Mouse (Mus musculus) left cerebral cortex, postnatal 10 days (tissue): Measurements from ENCODE around the gene Col23a1. TPM values are rescaled to one million over a fixed set of nuclear protein-coding genes. Genes with fewer than 3 reads are reported as not detected.
A peak's percentile ranks its signal among the peaks of the same experiment; 100 is the strongest.
"Not testable (repeated sequence)": the region's sequence is repeated elsewhere in the genome, so short reads cannot be mapped to it uniquely, and the experiment has no call there.

ENCODE experiments used
- DNase-seq, 2 experiments: peaks; one replicate each; pipeline ENCODE4 v3.0.0; 2021 to 2022; ENCODE audit warnings: low spot score in 2 of 2, mixed read lengths in 1 of 2; ENCODE audit errors: extremely low spot score in 1 of 2
- intact Hi-C: fragments of 180-260 bp; cut with DNase I; formaldehyde crosslinking; loops from one replicate; pipeline ENCODE4 v1.15.1; 2025
- total RNA-seq, 2 experiments: library from RNA; stranded (reverse); gene quantifications; 2 replicates each; pipeline ENCODE4 v1.2.3; 2021

Gene Col23a1
- total RNA-seq, 2 experiments from 2014 or later, result 12.1 to 12.4 TPM

DNA sequence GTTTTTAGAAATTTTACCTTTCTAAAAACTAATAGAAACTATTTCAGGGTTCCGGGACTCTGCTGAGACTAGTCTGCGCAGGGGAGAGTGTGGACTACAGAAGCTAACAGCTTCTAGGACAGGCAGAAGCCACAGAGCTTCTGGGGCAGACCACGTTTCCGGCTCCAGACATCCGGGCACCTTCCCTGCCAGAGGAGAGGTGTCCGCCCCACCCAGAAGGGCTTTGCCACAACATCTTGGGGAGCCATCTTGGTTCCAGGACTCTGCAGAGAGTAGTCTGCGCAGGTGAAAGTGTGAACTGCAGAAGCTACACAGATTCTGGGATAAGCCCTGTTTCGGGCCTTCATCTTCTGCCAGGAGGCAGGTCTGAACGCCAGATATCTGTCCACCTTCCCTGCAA is 69.3 kb downstream of the Col23a1 start:
- DNase-seq, result peak in 1 of 2 experiments; percentile 6
- intact Hi-C loops, result not testable (repeated sequence)

DNA sequence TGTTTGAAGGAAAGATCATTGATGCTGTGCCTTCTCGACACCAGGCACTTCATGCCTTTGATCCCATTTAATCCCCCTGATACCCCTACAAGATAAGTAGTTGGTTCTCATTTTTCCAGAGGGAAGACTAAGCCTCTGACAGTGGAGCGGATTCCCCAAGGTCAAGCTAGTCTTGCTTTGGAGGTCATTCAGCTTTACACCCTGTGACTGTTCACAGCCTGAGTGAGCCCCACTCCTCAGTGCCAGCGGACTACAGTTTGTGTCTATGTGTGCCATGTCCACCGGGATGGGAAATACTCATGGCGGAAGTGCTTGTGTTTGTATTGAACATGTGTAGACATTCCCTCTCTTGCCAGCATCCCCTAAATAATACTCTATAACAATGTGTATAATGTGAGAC is 74.6 kb downstream of the Col23a1 start:
- intact Hi-C loops, result no loop called here
- DNase-seq, result peak in 1 of 2 experiments; percentile 7

DNA sequence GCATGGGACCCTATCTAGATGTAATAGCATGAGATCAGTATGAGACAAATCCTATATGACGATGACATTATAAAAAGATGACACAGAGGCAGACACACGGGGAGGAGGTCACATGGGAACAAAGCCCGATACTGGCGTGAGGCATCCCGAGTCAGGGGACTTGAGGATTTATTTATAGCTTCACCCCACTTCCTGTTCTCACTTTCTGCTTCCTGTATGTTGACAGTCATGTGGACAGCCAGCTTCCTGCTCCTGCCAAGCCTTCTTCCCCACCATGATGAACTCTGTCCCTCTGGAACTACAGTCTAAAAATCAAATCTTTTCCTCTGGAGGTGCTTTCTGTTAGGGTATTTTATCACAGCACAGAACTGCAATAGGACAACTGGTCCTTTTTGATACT is 77.6 kb downstream of the Col23a1 start:
- intact Hi-C loops, result no loop called here
- no peak for DNase-seq

DNA sequence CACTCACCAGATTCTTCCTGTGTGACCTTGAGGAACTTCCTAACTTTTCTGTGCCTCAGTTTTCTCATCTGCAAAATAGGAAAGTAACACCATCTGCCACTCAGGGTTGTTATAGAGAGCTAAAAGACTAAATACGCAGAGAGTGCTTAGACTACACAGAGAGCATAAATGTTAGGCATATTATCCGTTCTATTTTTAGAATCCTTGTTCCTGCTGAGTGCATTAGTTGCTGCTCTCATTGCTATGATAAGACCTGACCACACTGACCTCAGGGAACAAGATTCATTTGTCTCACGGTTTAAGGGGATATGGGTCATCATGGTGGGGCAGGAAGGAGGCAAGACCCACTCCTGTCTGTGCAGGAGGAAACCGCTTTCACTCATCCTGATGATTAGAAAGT is 80.6 kb downstream of the Col23a1 start:
- intact Hi-C loops, result no loop called here
- DNase-seq, result no peak

DNA sequence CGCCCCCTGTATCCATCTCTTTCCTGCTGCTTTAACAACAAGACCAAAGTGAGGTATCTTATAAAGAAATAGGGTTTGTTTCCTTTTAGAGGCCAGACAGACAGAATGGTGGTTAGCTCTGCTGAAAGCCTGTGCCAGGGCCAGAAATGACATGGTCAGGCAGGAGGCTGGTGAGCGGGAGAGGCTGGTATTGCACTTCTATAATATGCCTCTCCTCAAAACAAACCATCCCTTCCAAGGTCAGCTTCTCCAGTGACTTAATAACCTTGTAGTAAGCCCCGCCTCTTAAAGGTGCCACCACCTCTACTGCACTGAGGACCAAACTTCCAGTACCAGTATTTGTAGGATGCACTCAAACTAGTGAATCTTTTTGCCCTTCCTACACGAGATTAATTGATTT is 81.6 kb downstream of the Col23a1 start:
- intact Hi-C loops, result no loop called here
- no peak for DNase-seq

DNA sequence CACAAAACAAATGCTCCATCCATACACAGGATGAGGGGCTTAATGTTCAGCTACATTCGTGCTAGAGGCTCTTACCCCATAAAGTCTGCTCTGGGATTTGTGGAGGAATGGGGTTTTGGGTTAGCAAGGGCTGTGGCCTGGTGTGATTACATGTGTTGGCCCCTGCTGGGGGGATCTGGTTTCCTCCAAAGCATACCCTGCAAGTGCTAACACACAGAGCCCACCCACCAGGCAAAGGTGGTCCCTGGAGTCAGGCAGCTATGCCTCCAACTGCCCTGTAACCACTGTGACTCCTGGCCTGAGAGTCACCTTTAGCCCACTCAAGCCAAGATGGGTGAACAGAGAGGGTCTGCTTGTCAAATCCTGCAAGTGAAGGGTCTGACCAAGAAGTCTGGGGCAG is 82.2 kb downstream of the Col23a1 start:
- intact Hi-C loops, result no loop called here
- DNase-seq, result no peak

DNA sequence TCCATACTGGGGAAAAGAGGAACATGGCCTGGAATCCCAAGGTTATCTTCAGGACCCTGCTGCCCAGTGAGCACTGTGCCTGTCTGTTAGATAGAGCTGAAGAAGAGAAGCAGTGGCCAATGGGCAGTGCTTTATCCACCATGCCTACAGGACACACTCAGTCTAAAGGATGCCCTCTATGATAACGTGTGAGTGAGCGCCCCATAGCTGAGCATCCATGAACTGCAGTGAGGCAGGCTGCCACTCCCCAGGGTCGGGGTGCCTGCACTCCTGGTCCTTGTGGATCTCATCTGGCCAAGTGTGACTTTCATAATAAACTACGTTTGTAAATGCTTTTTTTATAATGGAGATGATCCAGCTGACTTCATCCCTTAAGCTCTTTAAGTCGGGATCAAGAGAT is 87.5 kb downstream of the Col23a1 start:
- intact Hi-C loops, result no loop called here
- no peak for DNase-seq

DNA sequence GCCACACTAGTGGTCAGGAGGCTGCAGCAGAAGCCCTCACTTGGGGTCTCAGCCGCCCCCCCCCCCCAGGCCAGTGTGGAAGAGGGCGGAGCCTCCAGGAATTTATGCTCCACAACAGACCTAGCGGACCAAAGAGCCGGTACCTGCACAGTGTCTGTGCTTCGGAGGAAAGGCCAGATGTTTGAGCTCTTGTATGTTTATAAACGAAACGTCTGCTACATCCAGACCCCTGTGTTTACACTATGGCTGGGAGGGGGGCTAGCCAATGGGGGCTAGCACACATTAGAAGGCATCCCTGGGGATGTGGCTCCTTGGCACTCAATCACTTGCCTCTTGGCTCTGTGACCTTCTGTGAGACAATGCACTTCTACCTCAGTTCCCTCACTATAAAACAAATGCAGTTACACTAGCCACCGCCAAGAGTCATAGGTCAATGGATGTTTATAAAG is 99.2 kb downstream of the Col23a1 start:
- intact Hi-C loops, result no loop called here
- DNase-seq, result no peak

DNA sequence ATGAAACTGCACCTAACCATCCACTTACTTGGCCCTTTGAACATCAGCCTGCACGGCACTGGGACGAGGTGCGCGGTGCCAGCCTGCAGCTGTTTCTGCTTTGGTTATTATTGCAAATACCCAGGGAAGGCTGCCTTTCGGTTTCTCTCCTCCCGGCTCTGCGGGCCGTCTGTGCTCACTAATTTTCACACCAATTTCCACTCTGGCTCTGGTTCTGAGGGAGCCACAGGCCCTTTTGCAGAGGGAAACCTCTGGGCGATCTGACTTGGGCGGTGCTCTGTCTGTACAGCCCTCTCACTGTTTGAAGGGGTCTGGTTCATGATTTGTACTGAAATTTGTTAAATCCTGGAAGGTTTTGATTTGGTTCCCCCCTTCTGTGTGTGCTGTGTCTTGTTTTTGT is 100.0 kb downstream of the Col23a1 start:
- DNase-seq, result no peak
- intact Hi-C loops, result no loop called here

DNA sequence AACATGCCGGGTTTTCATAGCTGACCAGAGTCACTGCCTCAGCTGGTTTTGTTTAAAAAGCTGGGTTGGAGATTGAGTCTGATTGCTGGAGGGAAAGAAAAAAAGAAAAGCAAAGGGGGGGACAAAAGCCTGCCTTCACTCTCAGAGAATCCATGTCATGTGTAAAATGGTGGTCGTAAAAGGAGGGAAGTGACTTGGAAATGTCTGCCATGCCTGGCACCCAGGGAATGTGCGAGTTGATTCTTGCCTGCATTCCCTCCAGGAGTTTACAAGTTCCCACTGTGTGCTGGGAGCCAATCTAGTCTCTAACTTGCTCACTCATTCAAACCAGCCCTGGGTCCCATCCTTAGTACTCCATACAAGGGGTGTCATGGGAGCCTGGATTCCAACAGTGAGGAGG is 100.8 kb downstream of the Col23a1 start:
- DNase-seq, result no peak
- intact Hi-C loops, result no loop called here

DNA sequence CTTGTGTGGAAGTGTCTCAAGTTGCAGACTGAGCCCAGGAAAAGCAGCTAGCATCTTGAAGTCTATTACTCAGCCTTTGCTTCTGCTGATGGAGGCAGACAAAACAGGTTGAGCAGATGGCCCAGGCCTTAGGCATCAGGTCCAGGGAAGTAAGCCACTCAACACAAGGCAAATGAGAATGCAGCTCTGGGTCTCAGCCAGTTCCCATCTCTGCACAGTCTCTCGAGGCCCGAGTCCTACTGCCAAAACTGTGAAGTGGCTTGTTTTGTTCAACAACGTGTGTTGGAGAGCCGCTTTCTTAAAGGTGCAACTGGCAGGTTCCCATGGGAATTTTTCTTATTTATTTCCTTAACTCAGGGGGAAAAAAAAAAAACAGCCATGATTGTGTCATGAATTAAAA is 101.8 kb downstream of the Col23a1 start:
- DNase-seq, result peak; percentile 46
- intact Hi-C loops, result no loop called here

DNA sequence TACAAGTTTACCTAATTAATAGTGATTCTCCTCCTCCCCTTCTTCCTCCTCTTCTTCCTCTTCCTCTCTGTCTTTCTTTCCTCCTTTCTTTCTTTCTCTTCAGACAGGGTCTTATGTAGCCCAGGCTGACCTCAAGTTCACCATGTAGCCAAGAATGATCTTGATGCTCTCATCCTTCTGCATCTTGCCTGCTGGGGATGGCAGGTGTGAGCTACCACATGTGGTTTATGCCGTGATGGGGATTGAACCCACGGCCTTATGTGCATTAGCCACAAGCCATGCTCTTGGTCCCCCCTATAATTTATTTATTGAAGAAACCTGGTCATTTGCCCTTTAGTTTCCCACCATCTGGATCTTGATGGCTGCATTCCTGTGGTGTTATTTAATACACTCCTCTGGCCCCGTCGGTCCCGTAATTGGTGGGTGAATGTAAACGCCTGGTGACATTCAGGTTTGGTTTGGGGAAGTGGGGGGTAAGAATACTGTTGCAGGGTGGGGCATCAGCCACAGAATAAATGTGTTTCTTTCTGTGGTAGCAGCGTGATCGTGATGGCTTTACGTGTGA is 104.7 kb downstream of the Col23a1 start:
- intact Hi-C loops, result no loop called here
- no peak for DNase-seq

DNA sequence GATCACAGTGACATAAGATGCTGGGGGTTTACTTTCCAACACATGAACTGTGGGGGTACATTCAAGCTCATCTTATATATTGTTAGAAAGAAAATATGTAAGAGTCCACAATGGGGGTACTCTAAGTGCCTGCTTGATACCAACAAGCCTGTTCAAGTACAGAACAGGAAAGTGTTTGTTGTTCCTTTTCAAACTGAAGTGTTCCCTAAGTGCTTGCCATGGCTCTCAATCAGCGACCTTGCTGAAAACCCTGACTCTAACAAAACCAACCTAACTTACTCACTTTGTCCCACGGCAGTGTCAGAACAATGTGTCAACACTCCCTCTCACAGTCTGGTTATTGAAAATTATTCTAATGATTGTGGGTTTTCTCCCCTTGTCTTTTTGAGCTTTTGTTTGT is 106.7 kb downstream of the Col23a1 start:
- DNase-seq, result no peak
- intact Hi-C loops, result no loop called here

DNA sequence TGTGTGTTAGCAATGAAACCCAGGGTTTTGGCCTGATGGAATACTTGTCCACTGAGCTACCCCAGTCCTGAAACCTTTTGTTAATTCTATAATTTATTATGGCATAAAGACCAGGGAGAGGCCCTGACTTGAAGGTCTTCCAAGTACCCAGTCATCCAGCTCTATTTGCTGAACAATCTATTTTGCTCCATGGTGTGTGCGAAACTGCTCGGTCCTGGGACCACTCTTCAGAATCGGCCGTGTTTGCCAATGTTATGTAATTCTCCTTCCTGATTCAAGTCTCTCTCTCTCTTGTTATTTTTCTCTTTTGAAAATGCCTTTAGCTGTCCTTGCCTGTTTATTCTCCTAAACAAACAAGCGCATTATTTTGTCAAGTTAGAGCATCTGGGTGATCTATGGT is 108.4 kb downstream of the Col23a1 start:
- no peak for DNase-seq
- intact Hi-C loops, result no loop called here

DNA sequence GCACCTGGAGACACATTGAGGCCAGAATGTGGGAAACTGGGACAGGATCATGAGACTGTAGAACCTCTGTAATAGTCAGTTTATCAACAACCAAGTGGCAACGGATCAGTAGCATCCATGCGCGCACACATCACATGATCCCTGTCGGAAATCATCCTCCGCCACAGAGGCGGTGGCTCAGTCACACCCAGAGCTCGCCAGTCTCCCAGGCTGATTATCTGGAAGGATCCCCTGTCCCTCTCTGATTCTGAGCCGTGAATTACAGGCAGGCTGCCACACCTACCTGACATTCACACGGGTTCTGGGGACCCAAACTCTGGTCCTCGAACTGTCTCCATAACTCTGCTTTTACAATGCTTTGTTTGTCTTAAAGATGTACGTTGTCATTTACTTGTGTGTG is 110.6 kb downstream of the Col23a1 start:
- no peak for DNase-seq
- intact Hi-C loops, result no loop called here

DNA sequence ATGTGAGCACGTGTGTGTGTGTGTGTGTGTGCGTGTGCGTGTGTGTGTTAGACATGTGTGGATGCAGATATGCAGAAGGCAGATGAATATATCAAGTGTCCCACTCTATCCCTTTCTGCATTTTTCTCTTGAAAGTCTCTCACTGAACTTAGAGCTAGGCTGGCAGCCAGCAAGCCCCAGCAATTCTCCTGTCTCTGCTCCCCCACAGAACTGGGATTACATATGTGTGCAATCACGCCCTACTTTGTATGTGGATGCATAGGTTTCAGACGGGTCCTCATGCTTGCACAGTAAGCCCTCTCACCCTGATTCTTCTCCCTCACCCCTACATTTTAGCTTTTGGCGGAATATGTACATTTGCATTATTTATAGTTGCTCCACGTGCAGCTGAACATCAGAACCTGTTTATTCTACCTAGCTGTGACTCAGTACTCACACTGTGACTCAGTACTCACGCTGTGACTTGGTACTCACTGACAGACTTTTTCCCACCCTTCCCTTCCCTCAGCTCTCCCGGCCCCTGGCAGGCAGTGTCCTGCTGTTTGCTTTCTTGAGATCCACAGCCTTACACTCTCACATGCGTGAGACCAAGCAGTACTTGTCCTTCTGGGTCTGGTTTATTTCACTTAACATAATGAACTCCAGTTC is 111.9 kb downstream of the Col23a1 start:
- no peak for DNase-seq
- intact Hi-C loops, result no loop called here

DNA sequence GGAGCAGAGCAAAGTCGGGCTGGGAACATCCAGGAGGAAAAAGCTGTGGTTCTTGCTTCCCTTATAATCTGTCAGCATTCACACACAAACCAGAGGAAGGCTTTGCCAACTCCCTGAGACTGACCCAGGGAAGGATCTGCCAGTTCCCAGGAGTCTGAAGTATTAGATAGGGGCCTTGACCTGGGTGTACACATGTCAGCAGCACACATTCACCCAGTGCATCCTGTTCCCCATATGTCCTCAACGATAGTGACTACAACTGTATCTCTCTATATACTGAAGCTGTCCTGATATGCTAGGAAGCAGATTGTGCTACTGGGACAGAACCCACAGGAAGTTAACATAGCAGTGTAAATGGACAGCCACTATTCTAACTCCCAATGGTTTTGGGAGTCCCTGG is 114.2 kb downstream of the Col23a1 start:
- no peak for DNase-seq
- intact Hi-C loops, result no loop called here

DNA sequence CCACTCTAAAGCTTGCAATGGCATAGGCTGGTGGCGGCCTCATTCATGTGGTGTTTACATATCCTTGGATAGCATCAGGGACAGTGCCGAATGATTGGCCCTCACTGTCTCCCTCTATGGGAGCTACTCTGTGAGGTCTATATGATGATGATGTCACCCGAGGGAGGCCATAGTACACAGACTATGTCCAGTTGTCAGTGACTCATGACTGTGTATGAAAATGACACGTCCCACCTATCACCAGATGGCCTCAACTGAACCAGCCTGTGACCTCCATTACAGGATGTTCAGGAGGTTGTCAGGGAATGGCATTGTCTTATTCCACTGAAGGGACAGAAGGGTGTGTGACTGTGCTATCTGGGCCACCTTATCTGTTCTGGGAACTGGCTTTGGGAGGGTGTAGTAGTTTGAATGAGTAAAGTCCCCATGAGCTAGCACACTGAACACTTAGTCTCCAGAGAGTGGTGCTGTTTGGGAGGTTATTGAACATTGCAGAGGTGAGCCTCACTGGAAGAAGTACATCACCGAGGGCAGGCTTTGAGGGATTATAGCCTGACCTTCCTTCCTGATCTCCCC is 115.2 kb downstream of the Col23a1 start:
- DNase-seq, result no peak
- intact Hi-C loops, result no loop called here

DNA sequence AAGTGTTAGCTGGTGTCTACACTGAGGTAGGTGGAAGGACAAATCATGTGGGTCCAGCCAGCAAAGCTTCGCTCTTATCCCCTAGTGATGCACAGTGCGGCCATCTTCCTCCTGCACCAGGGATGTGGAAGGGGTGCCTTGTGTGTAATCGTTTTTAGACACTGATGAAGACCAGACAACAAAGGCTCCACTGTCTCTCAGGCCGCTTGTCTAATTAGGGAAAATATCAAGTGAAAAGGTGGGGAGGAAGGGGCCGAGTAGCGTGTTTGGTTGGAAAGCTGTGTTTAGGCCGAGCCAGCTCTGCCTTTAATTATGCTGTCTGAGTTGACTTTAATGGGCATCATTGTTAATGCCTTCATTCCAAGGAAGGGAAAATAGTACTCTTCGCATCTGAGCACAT is 116.8 kb downstream of the Col23a1 start:
- DNase-seq, result no peak
- intact Hi-C loops, result no loop called here

DNA sequence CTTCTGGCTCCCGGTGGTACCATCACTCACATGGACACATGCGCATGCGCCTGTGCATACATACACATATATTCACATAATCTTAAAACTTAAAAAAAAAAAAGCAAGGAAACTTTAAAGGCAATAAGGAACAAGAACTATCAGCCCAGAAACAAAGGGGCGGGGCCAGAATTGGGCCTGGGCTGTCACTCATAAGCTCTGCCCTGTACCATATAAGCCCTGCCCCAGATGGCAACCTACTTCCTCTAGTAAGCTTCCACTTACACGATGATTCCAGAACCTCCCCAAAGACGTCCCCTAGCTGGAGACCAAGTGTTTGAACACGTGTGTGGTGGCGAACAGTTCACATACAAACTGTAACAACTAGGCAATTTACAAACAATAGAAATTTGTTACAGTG is 117.6 kb downstream of the Col23a1 start:
- DNase-seq, result no peak
- intact Hi-C loops, result no loop called here

DNA sequence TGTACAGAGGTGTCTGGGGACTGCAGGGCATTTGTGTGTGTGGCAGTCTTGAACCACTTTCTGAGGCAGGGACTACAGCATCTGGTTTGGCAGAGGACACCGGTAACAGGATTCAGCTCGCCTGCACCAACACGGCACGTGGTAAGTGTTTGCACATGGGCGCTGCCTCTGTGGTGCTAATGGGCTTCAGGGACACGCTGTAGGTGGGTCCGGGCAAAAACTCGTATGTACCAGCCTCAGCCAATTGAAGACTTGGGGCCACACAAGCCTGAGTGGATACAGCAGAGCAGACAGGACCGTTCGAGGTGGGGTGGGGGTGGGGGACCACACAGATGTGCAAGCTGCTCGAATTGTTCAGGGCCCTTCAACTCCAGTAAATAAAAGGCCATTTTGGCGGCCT is 121.1 kb downstream of the Col23a1 start:
- intact Hi-C loops, result no loop called here
- no peak for DNase-seq
